Mouse (Mus musculus): ENCODE measurements around the gene Setd6.

Setd6 gene

GRCm38 (mm10) chr8:95711029-95711428 is 4.7 kb upstream of the Setd6 start:
- DNase-seq (ENCODE audit: low spot score), result no peak

DNA sequence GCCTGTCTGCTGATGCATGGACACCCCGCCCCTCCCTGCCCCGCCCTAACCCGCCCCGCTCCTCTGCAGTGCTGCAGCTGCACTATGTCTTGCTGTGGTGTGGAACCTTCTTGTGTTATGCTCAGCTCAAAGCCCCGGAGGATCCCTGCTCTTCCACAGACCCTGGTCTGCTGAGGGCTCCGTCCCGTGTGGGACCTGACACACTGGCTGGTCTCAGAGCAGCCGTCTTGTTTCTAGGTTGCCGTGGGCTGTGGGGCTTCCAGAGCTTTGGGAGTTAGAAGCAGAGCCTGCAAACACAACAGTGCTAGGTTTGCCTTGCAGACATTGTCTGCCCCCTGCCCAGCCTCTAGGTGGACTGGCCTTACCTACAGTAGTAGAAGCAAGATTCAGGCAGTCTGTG is 3.3 kb upstream of the Setd6 start:
- no peak for DNase-seq (ENCODE audit: low spot score)

- peak; percentile 78 for DNase-seq (ENCODE audit: low spot score)
Measured at GRCm38 (mm10) chr8:95713100-95714010, 2.3 kb upstream of the Setd6 start.

GRCm38 (mm10) chr8:95714367-95714766 is 1.3 kb upstream of the Setd6 start:
- DNase-seq (ENCODE audit: low spot score), result no peak

- no peak for DNase-seq (ENCODE audit: low spot score)
Measured at GRCm38 (mm10) chr8:95714837-95715413, 756 bp upstream of the Setd6 start.

- DNase-seq (ENCODE audit: low spot score), result peak; percentile 15
Measured at GRCm38 (mm10) chr8:95716546-95717335, 1.1 kb downstream of the Setd6 start.

DNA sequence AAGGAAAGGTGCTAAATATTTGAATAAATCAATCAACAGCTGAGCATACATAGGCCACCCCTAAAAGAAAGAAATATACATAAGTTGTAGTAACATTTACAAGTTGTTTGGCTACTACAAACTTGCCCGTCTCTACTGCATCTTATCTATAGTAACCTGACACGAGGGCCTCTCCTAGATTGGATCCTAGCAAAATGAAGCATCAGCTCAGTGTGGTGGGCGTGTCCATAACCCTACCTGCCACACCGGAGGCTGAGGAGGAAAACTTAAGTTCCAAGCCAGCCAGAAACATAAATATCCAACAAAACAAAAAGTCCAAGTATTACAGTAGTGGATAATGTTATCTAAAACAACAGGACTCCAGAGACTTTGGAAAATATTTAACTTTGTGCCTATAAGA is 11.9 kb downstream of the Setd6 start:
- DNase-seq (ENCODE audit: low spot score), result no peak

- no peak for DNase-seq (ENCODE audit: low spot score)
Measured at GRCm38 (mm10) chr8:95738596-95738995, 22.9 kb downstream of the Setd6 start.

DNA sequence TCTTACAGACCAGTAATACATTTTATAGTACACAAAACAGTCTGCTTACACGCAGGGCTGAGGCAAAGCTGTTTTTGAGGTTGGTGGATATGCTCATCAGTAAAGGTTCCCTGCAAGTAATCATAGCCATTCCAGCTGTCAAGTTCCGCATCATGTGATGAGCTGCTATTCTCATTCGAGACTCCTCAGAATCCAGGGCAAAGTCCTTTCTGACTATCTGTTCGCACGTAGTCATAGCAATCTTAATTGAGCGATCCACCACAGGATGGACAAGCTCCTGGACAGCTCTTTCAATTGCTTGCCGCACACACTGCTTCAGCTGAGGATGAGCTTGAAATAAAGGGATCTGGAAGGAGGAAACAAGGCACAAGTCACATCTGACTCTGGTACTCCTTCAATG is 26.1 kb downstream of the Setd6 start:
- no peak for DNase-seq (ENCODE audit: low spot score)

DNA sequence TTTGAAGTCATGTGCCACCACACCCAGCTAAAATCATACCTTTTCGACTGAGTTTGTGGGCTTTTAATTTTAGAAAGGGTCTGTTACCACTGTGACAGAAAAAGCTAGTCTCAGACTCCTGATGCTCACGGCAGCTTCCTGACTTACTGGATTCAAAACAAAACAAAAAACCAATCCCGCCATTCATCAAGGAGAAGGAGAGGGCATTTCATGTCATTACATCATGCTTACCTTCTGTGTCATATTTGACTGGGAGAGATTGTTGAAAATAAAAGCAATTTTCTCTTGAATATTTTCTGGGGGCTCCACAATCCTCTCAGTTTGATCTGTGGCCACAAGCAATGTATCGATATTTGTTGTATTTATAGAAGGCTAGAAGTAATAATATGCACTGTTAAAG is 32.3 kb downstream of the Setd6 start:
- no peak for DNase-seq (ENCODE audit: low spot score)

GRCm38 (mm10) chr8:95751924-95752323 is 36.2 kb downstream of the Setd6 start:
- DNase-seq (ENCODE audit: low spot score), result no peak

GRCm38 (mm10) chr8:95760323-95760722 is 44.6 kb downstream of the Setd6 start:
- DNase-seq (ENCODE audit: low spot score), result no peak

DNA sequence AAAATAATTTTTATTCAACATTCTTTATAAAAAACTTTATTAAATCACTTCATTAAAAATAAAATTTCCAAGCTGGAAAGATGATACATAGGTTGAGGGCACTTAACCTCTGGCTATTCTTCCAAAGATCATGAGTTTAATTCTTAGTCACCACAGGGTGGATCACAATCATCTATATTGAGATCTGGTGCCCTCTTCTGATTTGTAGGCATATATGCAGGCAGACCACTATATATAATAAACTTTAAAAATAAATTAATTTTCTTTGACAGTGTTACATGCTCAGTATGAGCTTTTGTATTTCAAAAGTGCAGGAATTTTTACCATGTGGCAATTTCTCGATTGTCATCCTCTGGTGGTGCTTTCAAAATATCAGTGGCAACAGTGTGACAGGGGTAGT is 48.5 kb downstream of the Setd6 start:
- DNase-seq (ENCODE audit: low spot score), result no peak
